Mouse (Mus musculus) embryonic fibroblast, embryonic 13.5 days (primary cell): ENCODE results near the gene Itih5. TPM values are rescaled to one million over a fixed set of nuclear protein-coding genes. Genes with fewer than 3 reads are reported as not detected.
A peak's percentile ranks its signal among the peaks of the same experiment; 100 is the strongest.

Source experiments
- H3K27ac ChIP-seq: 2 replicates; pipeline ENCODE4 v1.5.1; 2012; ENCODE audit warnings: low read length, control low read depth, inconsistent platforms; ENCODE audit not compliant: insufficient read depth
- H3K4me1 ChIP-seq: 2 replicates; pipeline ENCODE4 v1.6.1; 2011; ENCODE audit warnings: low read length; ENCODE audit not compliant: control insufficient read depth, insufficient read depth
- H3K4me3 ChIP-seq: 2 replicates; pipeline ENCODE4 v1.5.1; 2011; ENCODE audit warnings: mild to moderate bottlenecking, control low read depth, low read length; ENCODE audit not compliant: insufficient read depth
- CTCF ChIP-seq: IDR thresholded peaks from 2 replicates; pipeline ENCODE4 v1.5.1; 2011; ENCODE audit warnings: mild to moderate bottlenecking, control low read depth, low read length, moderate library complexity, borderline replicate concordance; ENCODE audit not compliant: insufficient read depth
- POLR2A ChIP-seq: IDR thresholded peaks from 2 replicates; pipeline ENCODE4 v1.6.1; 2011; ENCODE audit warnings: low read depth, mild to moderate bottlenecking, control low read depth, low read length, moderate library complexity
- polyA plus RNA-seq: library from polyadenylated mRNA; stranded (reverse); fragments of >200 nt; gene quantifications from 2 replicates; pipeline ENCODE4 v1.2.4, GENCODE M21; 2011; ENCODE audit warnings: low read depth; ENCODE audit not compliant: missing spikeins, insufficient read length

Itih5 gene
- polyA plus RNA-seq, 1 experiment = 8.5 TPM

DNA sequence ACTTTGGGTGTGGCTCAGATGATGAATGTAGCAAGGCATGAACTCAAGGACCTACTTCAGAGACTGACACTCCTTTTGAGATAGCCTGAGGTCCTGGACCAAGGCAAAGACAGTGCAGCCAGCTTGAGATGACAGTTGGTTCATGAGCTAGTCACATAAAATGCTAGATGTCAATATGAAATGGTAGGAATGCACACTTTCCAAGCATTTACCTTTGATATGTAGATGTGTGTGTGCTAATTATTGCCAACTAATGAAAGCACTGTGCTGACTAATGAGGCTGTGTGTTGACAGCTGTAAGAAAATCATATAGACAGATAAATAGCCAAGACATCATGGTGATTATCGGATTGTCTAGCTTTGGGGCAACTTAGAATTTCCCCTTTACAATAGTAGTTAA is 21.2 kb upstream of the Itih5 start:
- no peak overlapping the region for H3K4me3 ChIP-seq
- no peak overlapping the region for H3K27ac ChIP-seq
- TF ChIP-seq POLR2A (no peak), CTCF (no peak)
- peaks cover 11% of the 10 kb centered on the region for H3K4me1 ChIP-seq

DNA sequence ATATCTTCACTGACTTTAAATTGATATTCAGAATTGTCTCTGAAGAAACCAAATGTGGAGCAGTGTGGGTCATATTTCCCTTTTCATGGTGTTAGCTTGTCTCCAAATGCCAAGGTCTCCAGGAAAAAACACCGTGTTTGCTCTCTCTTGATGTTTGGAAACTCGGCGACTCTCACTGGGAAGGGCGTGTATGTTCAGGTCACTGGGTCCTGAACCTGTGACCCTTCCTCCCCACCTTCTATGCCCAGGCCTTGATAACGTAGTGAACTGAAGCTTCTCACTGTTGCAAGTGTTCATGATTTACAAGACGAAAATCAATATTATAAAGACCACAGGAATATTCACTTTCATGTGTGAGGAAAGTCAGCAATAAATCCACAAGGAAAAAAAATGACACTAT is 19.4 kb upstream of the Itih5 start:
- Histone ChIP-seq H3K4me3 (no peak overlapping the region), H3K27ac (no peak overlapping the region), H3K4me1 (peaks cover 11% of the 10 kb centered on the region)
- TF ChIP-seq POLR2A = no peak
- no peak for TF ChIP-seq CTCF

DNA sequence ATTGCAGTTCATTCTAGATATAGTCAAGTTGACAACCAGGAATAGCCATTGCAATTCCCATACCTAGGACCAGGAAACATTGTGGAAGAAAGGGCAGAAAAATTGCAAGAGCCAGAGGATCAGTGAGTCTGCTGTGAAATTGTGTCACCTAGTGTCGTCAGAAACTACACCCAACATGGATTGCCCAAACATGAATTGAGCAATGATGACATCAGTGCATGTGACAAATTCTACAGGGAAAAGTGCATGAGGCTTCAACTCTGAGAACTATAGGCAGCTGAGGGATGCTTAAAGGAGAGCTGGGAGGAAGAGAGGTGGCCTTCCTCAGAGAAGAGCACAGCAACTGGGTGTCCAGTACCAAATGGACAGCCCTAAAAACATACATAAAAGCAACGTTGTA is 16.1 kb upstream of the Itih5 start:
- Histone ChIP-seq H3K4me1 (peaks cover under 1% of the 10 kb centered on the region; the same call in 1 of the 2 replicates), H3K4me3 (no peak overlapping the region)
- TF ChIP-seq POLR2A (no peak), CTCF (no peak)

DNA sequence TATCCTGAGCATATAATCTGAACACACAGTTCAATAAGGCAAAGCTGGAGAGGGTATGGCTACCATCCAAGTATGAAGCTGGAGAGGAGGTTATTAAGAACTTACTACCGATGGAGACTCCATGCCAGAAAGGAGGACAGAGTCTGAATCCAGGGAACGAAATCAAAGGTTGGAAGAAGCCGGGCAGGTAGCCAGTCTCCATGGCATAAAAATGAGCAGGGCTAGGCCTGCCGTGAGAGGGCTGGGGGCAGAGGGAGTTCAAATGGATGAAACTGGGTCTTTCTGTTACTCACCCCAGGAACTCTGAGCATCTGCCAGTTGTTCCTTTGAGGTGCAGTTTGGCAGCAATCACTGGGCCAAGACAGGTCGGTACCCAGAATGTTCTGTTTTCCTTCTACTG is 12.9 kb upstream of the Itih5 start:
- no peak overlapping the region for H3K27ac ChIP-seq
- H3K4me3 ChIP-seq = no peak overlapping the region
- TF ChIP-seq POLR2A (no peak), CTCF (no peak)
- peaks cover 2% of the 10 kb centered on the region; the same call in 1 of the 2 replicates for H3K4me1 ChIP-seq

More for the DNA sequence above, 16.1 kb upstream of the Itih5 start:
- no peak overlapping the region for H3K27ac ChIP-seq

DNA sequence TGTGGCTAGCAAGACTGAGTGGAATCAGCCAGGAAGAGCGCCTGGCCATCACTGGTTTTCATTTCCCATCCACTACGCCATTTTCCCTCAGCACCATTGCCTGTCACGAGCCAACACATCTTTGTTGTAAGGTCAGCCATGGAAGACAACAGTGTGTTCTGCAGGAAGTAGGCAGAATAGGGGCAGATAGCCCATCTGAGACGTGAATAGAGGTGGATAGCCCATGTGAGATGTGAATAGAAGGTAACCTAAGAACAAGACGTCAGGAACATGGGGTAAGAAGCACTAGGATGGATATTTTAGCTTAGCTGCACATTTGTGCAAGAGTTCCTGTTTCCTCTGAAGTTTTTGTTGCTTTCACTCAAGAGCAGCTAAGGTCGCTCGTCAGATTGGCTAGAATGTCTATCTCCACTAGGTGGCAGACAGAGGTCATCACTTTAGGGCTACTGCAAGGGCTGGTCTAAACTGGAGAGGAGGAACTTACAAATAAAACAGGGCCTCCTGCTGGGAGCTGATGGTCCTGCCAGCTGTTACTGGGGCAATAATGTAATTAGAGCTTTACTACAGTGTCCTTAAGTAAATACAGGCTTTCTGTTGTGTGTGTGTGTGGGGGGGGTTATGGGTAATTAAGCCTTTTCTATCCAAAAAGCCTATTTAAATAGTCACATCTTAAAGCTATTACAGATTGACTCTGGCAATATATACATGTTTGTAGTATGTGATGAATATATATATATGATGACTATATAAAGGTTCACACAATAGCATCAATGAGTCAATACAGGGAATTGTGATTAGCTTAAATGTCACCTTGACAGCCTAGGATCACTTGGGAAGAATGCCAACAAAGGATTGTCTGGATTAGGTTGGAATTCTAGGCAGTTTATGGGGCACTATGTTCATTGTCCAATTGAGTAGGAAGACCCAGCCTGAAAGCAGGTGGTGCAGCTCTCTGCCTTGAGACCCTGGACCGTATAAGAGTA is 10.6 kb upstream of the Itih5 start:
- 0 out of 2 replicates have a peak, but pooled peaks have one; percentile 14 for TF ChIP-seq CTCF
- TF ChIP-seq POLR2A = no peak
- Histone ChIP-seq H3K4me3 (no peak overlapping the region), H3K4me1 (peaks cover 2% of the 10 kb centered on the region; the same call in 1 of the 2 replicates), H3K27ac (no peak overlapping the region)

DNA sequence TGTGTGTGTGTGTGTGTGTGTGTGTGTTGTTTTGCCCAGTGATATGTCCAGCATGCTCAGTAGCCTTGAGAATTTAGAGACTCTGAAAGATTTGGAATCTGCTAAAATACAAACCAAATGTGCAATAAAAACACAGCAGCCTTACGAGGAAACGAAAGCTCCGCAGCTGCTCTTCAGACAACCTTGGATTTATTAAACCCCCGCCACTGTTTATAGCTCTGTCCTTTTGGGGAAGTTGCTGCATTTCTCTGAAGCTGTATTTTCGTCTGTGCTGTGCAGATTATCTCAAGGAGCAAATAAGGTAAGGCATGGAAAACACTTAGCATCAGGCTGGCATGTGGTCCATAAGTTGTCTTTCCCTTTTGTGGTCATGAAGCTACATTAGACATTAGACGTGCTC is 7.9 kb upstream of the Itih5 start:
- TF ChIP-seq POLR2A (no peak), CTCF (no peak)
- H3K4me1 ChIP-seq = peaks cover 2% of the 10 kb centered on the region; the same call in 1 of the 2 replicates
- H3K27ac ChIP-seq = no peak overlapping the region
- no peak overlapping the region for H3K4me3 ChIP-seq

DNA sequence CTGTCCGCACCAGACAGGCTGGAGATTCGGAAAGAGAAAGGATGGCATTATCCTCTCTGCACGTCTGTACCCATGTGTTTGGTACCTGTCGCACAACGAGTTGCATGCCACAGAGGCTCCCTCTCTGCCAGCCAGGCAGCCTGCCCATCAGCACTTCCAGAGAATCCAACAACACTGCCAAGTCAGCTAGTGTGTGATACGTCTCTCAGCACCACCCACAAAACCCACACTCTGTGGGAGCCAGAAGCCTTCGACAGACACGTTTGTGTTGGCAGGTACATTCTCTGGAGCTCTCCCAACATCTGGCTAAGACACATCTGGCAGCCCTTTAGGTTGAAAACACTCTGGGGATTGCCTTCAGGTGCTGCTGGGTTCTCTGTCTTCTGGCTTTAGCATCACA is 6.2 kb upstream of the Itih5 start:
- H3K4me1 ChIP-seq = peaks cover 2% of the 10 kb centered on the region; the same call in 1 of the 2 replicates
- H3K4me3 ChIP-seq = no peak overlapping the region
- no peak for TF ChIP-seq POLR2A
- no peak for TF ChIP-seq CTCF
- no peak overlapping the region for H3K27ac ChIP-seq

DNA sequence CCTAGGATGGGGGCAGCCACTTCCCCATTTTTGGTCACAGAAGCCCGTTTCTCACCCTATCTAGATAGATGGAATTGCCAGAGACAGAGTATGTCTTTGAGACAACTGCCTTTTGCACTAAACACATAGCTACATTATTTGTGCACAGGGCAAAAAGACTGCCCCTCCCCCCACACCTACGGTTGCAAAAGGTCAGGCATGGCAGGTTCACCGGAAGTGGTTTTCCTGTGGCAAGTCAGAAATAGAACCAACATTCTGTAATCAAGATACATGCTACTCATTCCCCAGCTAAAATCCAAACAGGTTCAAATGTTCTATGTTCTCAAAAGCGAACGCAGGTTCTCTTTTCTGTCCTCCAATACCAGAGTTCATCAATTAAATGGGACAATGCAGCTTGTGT is 781 bp upstream of the Itih5 start:
- peaks cover 2% of the 10 kb centered on the region; the same call in 1 of the 2 replicates for H3K4me1 ChIP-seq
- no peak overlapping the region for H3K4me3 ChIP-seq
- TF ChIP-seq CTCF = no peak
- TF ChIP-seq POLR2A = no peak
- H3K27ac ChIP-seq = no peak overlapping the region

DNA sequence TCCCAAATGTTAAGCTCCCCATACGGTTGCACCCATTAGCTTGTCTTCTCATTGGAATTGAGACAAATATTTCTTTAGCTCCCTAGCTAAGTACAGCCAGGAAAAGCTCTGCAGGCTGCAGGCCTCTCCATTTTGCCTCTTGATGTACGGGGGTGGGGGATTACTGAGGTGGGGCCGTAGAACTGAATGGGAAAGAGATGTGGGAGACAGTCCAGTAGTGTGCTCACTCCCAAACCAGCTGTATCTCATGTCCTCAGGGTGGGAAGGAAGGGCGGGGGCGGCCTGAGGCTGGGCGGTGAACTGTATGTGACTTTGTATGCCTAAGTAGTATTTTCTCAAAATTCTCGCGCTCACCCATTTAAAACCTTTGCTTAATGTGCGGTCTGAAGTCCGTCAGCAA is 3.8 kb downstream of the Itih5 start:
- no peak overlapping the region for H3K27ac ChIP-seq
- peaks cover 2% of the 10 kb centered on the region; the same call in 1 of the 2 replicates for H3K4me1 ChIP-seq
- H3K4me3 ChIP-seq = no peak overlapping the region
- TF ChIP-seq CTCF = no peak

DNA sequence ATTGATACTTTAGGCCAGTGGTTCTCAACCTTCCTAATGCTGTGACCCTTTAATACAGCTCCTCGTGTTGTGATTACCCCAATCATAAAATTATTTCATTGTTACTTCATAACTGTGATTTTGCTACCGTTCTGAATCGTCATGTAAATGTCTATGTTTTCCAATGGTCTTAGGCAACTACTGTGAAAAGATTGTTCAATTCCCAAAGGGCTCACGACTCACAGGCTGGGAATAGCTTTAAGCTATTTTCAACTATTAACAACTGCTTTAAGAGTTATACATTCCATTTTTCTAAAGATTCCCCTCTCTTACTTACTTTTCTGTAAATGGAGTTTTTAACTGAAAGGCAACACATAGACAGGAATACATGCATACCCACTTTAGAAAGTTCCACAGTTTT is 8.6 kb downstream of the Itih5 start:
- no peak for TF ChIP-seq POLR2A
- no peak for TF ChIP-seq CTCF

More for the DNA sequence above, 8.6 kb downstream of the Itih5 start:
- H3K27ac ChIP-seq = peak overlapping the region; percentile 45; the same call in 1 of the 2 replicates
- no peaks in the 10 kb centered on the region; the same call in 1 of the 2 replicates for H3K4me1 ChIP-seq
- no peak overlapping the region for H3K4me3 ChIP-seq
